Mouse (Mus musculus): ENCODE data around the gene H1fnt. TPM values are rescaled to one million over a fixed set of nuclear protein-coding genes. Genes with fewer than 3 reads are reported as not detected.

H1fnt gene
- total RNA-seq (2021), result not detected
- long read RNA-seq, experiment 1, result 0 reads
- long read RNA-seq, experiment 2, result 0 reads

GRCm38 (mm10) chr15:98257193-98257592, at the start of gene H1fnt:
Gene H1fnt, minus strand, starts transcription at chr15:98257293.
- no peak for DNase-seq (ENCODE audit: low spot score in 2 of 2)

- DNase-seq (ENCODE audit: low spot score in 2 of 2), result peak; percentile 40 to 43
Measured at GRCm38 (mm10) chr15:98295628-98296551, 38.8 kb upstream of the H1fnt start, which contains the start of gene Zfp641. Gene Zfp641, minus strand, starts transcription at chr15:98296161.

- DNase-seq (ENCODE audit: low spot score in 2 of 2), result no peak
Measured at GRCm38 (mm10) chr15:98293651-98294050, 36.6 kb upstream of the H1fnt start.

- DNase-seq (ENCODE audit: low spot score in 2 of 2), result no peak
Measured at GRCm38 (mm10) chr15:98288566-98288965, 31.5 kb upstream of the H1fnt start.

GRCm38 (mm10) chr15:98286418-98286817, 29.3 kb upstream of the H1fnt start:
- DNase-seq (ENCODE audit: low spot score in 2 of 2), result no peak

- no peak for DNase-seq (ENCODE audit: low spot score in 2 of 2)
Measured at GRCm38 (mm10) chr15:98257776-98258175, 683 bp upstream of the H1fnt start.

GRCm38 (mm10) chr15:98256271-98256670, 822 bp downstream of the H1fnt start:
- no peak for DNase-seq (ENCODE audit: low spot score in 2 of 2)

- DNase-seq (ENCODE audit: low spot score in 2 of 2), result no peak
Measured at GRCm38 (mm10) chr15:98235442-98235841, 21.7 kb downstream of the H1fnt start.

GRCm38 (mm10) chr15:98234350-98234749, 22.7 kb downstream of the H1fnt start, which contains the start of gene Olfr286:
Gene Olfr286, minus strand, starts transcription at chr15:98234450.
- DNase-seq (ENCODE audit: low spot score in 2 of 2), result no peak

- no peak for DNase-seq (ENCODE audit: low spot score in 2 of 2)
Measured at GRCm38 (mm10) chr15:98226096-98226495, 31.0 kb downstream of the H1fnt start.

GRCm38 (mm10) chr15:98225610-98226009, 31.5 kb downstream of the H1fnt start:
- DNase-seq (ENCODE audit: low spot score in 2 of 2), result no peak

- DNase-seq (ENCODE audit: low spot score in 2 of 2), result no peak
Measured at GRCm38 (mm10) chr15:98222377-98222776, 34.7 kb downstream of the H1fnt start.

GRCm38 (mm10) chr15:98220877-98221276, 36.2 kb downstream of the H1fnt start, which contains the start of the genes Gm44579 and Olfr287:
Gene Gm44579, minus strand, starts transcription at chr15:98220977.
Gene Olfr287, minus strand, starts transcription at chr15:98221056.
- DNase-seq (ENCODE audit: low spot score in 2 of 2), result peak in 1 of 2 experiments; percentile 12

GRCm38 (mm10) chr15:98214130-98214529, 43.0 kb downstream of the H1fnt start:
- DNase-seq (ENCODE audit: low spot score in 2 of 2), result no peak

- no peak for DNase-seq (ENCODE audit: low spot score in 2 of 2)
Measured at GRCm38 (mm10) chr15:98213336-98213870, 43.7 kb downstream of the H1fnt start.

- DNase-seq (ENCODE audit: low spot score in 2 of 2), result no peak
Measured at GRCm38 (mm10) chr15:98209676-98210075, 47.4 kb downstream of the H1fnt start.

Other genes with a start within 250 kb of the H1fnt start
- gene Pfkm, start 164.7 kb downstream of the H1fnt start, total RNA-seq (2021), result 100 to 1,000 TPM; 309 to 311 TPM
- 10 to 100 TPM; 13.5 to 13.7 TPM for gene Senp1, start 163.5 kb downstream of the H1fnt start, total RNA-seq (2021)
- gene Asb8, start 91.7 kb downstream of the H1fnt start, total RNA-seq (2021), result 10 to 100 TPM; 45.0 to 45.6 TPM
- 10 to 100 TPM; 18.2 to 18.7 TPM for gene Ccdc184, start 90.1 kb downstream of the H1fnt start, total RNA-seq (2021)
- not detected for gene Olfr288, start 61.8 kb downstream of the H1fnt start, total RNA-seq (2021)
- under 1 TPM in 1 of 2 experiments, not detected in 1; 0.16 TPM for gene Gm44579, start 36.3 kb downstream of the H1fnt start, total RNA-seq (2021)
- 1 to 10 TPM; 1.9 to 2.3 TPM for gene Olfr287, start 36.2 kb downstream of the H1fnt start, total RNA-seq (2021)
- not detected for gene Olfr286, start 22.8 kb downstream of the H1fnt start, total RNA-seq (2021)
- gene Zfp641, start 38.9 kb upstream of the H1fnt start, total RNA-seq (2021), result 1 to 10 TPM; 5.7 to 6.7 TPM
- gene Olfr285, start 60.1 kb upstream of the H1fnt start, total RNA-seq (2021), result not detected
- gene Olfr284, start 83.7 kb upstream of the H1fnt start, total RNA-seq (2021), result not detected
- gene Olfr283, start 123.7 kb upstream of the H1fnt start, total RNA-seq (2021), result not detected
- not detected for gene Olfr282, start 173.9 kb upstream of the H1fnt start, total RNA-seq (2021)
- gene Olfr281, start 195.3 kb upstream of the H1fnt start, total RNA-seq (2021), result not detected
- not detected for gene OR5BS1P, start 212.6 kb upstream of the H1fnt start, total RNA-seq (2021)
- gene Lalba, start 225.4 kb upstream of the H1fnt start, total RNA-seq (2021), result not detected
- gene Olfr279, start 235.1 kb upstream of the H1fnt start, total RNA-seq (2021), result under 1 TPM; 0.21 to 0.37 TPM